Mouse (Mus musculus) erythroblast, embryonic 14.5 days (primary cell): ENCODE measurements around the gene Cdk8. TPM values are rescaled to one million over a fixed set of nuclear protein-coding genes. Genes with fewer than 3 reads are reported as not detected.

Experiments used
- H3K27me3 ChIP-seq: 2 replicates; pipeline ENCODE4 v1.6.1; 2012; ENCODE audit warnings: inconsistent platforms; ENCODE audit not compliant: control insufficient read depth
- H3K36me3 ChIP-seq: 2 replicates; pipeline ENCODE4 v1.6.1; 2012; ENCODE audit warnings: mild to moderate bottlenecking, inconsistent platforms; ENCODE audit not compliant: control insufficient read depth
- H3K4me1 ChIP-seq: 2 replicates; pipeline ENCODE4 v1.6.1; 2012; ENCODE audit warnings: inconsistent platforms; ENCODE audit not compliant: control insufficient read depth
- H3K4me3 ChIP-seq: replicated peaks from 2 replicates; pipeline ENCODE3; 2012; ENCODE audit warnings: moderate library complexity, mild to moderate bottlenecking, inconsistent platforms
- H3K9me3 ChIP-seq: 2 replicates; pipeline ENCODE4 v1.6.1; 2012; ENCODE audit warnings: low read length, inconsistent platforms, mixed read lengths; ENCODE audit not compliant: control insufficient read depth
- GATA1 ChIP-seq: IDR thresholded peaks from 2 replicates; pipeline ENCODE4 v1.6.1; 2012; ENCODE audit warnings: low read length, inconsistent platforms, mixed read lengths
- TAL1 ChIP-seq: IDR thresholded peaks from 3 replicates; pipeline ENCODE4 v1.6.1; 2012; ENCODE audit warnings: low read length, inconsistent platforms, mixed read lengths
- polyA plus RNA-seq: library from polyadenylated mRNA; stranded (reverse); fragments of >175 nt; gene quantifications from 2 replicates; pipeline ENCODE4 v1.2.3, GENCODE M21; 2012

Cdk8 gene
- polyA plus RNA-seq, 1 experiment = 11.8 TPM

DNA sequence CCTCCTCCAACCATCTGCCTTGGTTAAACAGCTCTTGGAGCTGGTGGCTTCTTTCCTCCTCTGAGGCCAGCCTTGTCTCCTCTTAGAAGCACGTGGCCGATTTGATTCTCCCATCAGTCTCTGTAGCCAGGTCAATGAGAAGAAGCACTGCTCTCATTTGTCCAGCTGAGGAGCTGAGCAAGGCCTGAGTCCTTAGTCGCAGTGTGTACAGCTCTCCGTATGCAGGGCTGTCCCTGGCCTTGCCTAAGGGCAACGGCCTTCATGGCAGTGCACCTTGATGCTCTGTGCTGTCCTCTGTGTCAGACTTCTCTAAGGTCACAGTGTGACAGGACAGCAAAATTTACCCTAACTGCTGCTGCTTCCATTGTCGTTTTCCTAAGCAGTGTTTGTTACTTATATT is 52.9 kb downstream of the Cdk8 start:
- Histone ChIP-seq H3K36me3 (peaks cover 96% of the 10 kb centered on the region), H3K27me3 (no peaks in the 10 kb centered on the region), H3K4me3 (no peak overlapping the region), H3K9me3 (no peaks in the 10 kb centered on the region), H3K4me1 (peaks cover 32% of the 10 kb centered on the region)
- TF ChIP-seq GATA1 = no peak
- TF ChIP-seq TAL1 = no peak

DNA sequence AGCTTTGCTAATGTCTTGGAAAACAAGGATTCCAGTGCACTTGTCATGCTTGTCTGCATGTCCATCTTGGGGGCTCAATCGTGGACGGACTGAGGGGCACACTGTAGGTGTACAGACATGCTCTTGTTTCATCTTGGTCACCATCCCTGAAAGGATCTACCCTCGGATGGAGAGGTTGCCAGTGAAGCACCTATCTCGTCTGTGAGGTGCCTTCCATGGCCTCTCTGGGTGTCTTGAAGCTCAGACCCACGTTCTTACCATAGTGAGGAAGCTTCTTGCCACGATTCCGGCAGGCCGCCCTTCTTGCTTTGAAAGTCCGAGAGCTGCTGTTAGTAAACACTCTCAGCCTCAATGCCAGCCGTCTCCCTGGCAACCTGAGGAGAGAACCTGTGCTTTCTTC is 56.4 kb downstream of the Cdk8 start:
- TF ChIP-seq TAL1 = no peak
- no peak for TF ChIP-seq GATA1
- peaks cover 2% of the 10 kb centered on the region for H3K4me1 ChIP-seq
- no peaks in the 10 kb centered on the region for H3K27me3 ChIP-seq
- peaks cover 97% of the 10 kb centered on the region for H3K36me3 ChIP-seq
- no peak overlapping the region for H3K4me3 ChIP-seq
- H3K9me3 ChIP-seq = no peaks in the 10 kb centered on the region

DNA sequence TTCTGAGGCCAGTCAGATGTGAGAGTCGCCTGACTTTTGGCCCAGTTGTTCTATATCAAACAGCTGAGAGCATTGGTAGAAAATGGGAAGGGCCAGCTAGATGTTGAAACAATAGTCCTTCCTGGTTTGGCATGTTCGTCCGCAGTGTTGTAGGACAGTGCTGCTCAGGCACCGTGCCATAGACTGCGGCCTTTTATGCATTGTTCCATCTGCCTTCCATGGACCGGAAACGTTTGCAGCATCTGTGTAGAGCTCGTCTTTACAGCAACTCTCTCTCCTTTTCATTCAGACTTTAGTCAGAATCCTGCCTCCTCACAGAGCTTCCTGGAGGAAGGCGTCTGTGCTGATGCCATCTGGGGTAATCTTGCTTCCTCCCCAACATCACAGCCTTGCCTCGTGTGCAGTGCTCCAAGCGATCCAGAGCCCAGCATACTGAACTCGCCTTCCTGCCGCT is 57.0 kb downstream of the Cdk8 start:
- H3K4me3 ChIP-seq = no peak overlapping the region
- H3K9me3 ChIP-seq = no peaks in the 10 kb centered on the region
- peaks cover 2% of the 10 kb centered on the region for H3K4me1 ChIP-seq
- H3K36me3 ChIP-seq = peaks cover 97% of the 10 kb centered on the region
- no peaks in the 10 kb centered on the region for H3K27me3 ChIP-seq
- no peak for TF ChIP-seq GATA1
- no peak for TF ChIP-seq TAL1

DNA sequence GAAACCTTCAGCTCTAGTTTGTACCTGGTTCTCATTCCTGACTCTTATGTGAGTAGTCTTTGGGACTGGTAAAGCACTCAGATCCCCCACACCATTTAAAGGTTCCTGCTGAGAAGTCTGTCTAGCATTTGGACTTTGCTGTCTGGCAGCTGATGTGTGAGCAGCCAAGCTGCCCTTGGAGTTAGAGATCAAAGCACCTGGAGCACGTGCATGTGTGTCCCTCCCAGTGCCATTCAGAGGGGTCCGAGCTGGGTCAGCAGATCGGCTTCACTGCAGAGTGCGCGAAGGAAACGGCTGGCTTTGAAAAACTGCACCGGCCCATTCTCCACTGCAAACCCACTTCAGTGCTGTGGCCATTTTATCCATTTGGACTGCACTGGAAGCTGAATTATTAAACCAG is 58.9 kb downstream of the Cdk8 start:
- peaks cover 5% of the 10 kb centered on the region for H3K4me1 ChIP-seq
- TF ChIP-seq GATA1 (no peak), TAL1 (no peak)
- peaks cover 97% of the 10 kb centered on the region for H3K36me3 ChIP-seq
- H3K9me3 ChIP-seq = no peaks in the 10 kb centered on the region
- H3K4me3 ChIP-seq = no peak overlapping the region
- no peaks in the 10 kb centered on the region for H3K27me3 ChIP-seq

DNA sequence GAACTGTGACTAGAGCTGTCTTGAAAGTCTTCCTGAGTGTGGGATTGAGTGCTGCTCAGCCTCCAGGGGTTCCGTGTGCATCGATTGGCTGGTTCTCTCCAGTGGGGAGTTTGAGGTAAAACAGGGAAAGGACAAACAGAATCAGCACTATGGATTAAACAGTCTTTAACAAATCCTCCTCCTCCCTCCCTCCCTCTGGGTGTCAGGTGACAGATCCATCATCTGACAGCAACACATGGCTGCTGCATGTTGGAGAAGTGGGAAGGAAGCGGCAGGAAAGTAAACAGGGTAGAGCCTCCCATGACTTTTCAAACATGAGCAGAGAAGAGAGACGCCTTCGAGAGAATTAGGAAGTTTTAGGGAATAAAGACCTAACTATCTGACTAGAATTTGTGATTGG is 59.4 kb downstream of the Cdk8 start:
- no peak for TF ChIP-seq GATA1
- no peak for TF ChIP-seq TAL1
- Histone ChIP-seq H3K36me3 (peaks cover 97% of the 10 kb centered on the region), H3K4me1 (peaks cover 5% of the 10 kb centered on the region), H3K9me3 (no peaks in the 10 kb centered on the region), H3K27me3 (no peaks in the 10 kb centered on the region), H3K4me3 (no peak overlapping the region)

DNA sequence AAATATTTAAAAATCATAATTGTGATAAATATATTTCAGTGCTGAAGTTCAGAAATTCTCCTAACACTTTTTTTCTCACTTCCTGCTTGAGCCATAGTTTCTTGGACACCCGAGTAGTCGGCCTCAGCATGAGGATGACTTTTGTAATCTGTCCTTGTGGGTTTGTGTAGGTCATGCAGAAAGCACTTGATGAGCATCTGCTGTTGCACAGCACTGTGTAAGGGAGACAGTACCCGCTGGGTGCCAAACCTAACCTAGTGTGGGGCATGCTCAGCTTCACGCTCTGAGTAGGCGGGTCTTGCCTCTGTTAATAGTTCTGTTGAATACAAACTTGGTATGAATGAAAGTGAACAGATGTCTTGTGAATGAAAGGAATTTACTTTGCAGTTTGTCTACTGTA is 60.5 kb downstream of the Cdk8 start:
- peaks cover 98% of the 10 kb centered on the region for H3K36me3 ChIP-seq
- H3K4me3 ChIP-seq = no peak overlapping the region
- no peaks in the 10 kb centered on the region for H3K9me3 ChIP-seq
- no peaks in the 10 kb centered on the region for H3K27me3 ChIP-seq
- TF ChIP-seq TAL1 (no peak), GATA1 (no peak)
- peaks cover 7% of the 10 kb centered on the region for H3K4me1 ChIP-seq

DNA sequence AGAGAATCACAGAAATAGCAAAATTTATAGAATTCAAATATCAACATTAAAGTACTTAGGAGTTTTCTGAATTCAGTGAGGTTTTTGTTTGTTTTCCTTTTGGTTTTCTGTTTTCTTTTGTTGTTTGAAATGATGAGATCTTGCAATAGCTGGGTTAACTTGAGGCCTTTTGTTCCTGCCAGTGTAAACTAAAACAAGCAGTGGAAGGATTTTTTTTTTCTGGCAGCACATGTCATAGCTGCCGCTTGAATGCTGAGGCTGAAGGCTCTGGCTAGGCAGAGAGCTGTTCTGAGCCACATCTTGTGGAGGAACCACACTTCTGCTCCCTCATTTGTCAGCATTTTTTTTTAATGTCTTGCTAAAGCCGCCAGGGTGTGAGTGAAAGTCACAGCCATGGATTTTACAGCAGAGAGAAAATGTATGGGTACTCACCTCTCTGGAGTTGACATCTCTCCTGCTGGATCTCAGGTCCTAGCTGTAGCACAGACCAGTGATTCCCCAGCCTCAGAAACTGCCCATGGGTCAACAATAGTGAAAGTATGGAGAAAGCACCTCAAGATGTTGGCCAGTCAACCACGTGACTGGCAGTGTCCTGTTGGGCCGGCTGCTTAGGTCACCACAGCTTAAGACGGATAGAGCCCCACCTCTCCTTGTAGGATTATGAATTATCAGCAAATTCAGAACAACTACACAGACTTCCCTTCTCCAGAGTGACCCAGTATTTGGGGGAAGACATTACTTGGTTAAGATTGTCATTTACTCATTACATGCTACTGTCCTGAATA is 62.1 kb downstream of the Cdk8 start:
- Histone ChIP-seq H3K4me3 (no peak overlapping the region), H3K9me3 (no peaks in the 10 kb centered on the region), H3K4me1 (peaks cover 11% of the 10 kb centered on the region), H3K36me3 (peaks cover 98% of the 10 kb centered on the region), H3K27me3 (no peaks in the 10 kb centered on the region)
- TF ChIP-seq TAL1 = no peak
- no peak for TF ChIP-seq GATA1

DNA sequence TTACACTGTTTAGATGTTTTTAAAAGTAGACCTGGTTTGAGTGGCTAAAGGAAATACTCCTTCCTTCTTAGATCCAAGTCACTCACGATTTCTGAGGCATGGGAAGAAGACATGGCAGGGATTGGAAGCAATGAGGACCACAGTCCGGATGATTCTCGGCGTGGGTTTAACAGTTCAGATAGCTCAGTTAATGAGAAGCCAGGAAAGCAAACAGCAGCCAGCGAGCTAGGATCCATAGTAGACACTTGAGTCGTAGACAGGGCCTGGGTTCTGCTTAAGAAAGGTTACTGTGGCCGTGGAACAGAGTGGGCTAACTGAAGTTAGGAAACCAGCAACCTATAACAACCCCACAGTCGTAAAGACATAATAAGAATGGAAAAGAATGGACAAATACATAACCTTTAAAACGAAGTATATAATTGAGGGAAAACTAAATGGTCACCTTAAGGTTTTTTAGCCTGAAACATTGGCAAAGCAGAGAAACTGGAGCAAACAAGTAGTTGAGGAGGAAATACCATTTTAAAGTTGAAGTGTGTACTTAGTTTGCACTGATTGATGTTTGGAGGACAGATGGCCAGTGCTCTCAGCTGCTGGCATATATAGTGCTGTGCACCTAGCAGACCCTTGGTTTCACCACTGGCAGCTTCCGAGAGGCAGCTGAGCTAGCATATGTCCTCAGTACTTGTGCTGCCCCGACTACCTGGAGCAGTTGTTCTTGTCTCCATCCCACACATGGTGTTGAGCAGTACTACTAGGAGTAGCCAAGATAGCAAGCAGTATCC is 63.1 kb downstream of the Cdk8 start:
- Histone ChIP-seq H3K9me3 (no peaks in the 10 kb centered on the region), H3K36me3 (peaks cover 98% of the 10 kb centered on the region), H3K4me1 (peaks cover 11% of the 10 kb centered on the region), H3K27me3 (no peaks in the 10 kb centered on the region), H3K4me3 (no peak overlapping the region)
- TF ChIP-seq TAL1 (no peak), GATA1 (no peak)

DNA sequence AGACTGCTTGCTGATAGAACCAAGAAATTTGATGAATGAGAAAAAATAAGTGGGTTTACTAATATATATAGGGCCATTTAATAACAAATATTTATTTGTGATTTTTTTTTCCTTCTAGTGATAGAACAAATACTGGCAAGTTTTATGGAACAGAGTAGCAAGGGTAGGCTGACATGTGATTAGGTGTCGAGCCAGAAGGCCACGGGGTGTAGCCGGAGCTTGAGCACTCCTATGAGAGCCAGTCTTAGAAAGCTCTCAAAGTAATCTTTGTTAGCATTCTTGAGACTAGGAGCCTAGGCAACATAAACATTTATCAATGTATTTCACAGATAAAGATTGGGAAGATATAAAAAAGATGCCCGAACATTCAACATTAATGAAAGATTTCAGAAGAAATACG is 63.8 kb downstream of the Cdk8 start:
- Histone ChIP-seq H3K4me3 (no peak overlapping the region), H3K4me1 (peaks cover 13% of the 10 kb centered on the region), H3K9me3 (no peaks in the 10 kb centered on the region), H3K36me3 (peaks cover 98% of the 10 kb centered on the region), H3K27me3 (no peaks in the 10 kb centered on the region)
- no peak for TF ChIP-seq GATA1
- no peak for TF ChIP-seq TAL1
